Mouse (Mus musculus): ENCODE data around the gene Rapgef4.
A peak's percentile ranks its signal among the peaks of the same experiment; 100 is the strongest.

The Rapgef4 gene

DNA sequence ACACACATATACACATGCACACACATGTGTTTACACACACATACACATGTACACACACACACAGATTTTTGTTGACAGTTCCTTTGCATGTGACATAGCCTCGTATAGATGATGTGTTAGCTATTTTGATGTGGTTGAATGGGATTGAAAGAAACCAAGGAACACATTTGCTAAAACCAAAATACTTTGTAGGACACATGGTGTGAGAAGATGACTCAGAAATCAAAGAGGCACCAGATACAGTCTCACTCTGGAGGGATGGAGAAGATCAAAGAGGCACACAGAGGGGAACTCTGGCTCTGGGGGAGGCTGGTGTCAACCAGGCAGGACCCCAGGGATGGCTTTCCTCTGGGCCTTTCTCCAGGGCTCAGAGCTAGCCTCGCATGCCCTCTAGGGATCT, 4.7 kb downstream of the Rapgef4 start:
- DNase-seq, result no peak

DNA sequence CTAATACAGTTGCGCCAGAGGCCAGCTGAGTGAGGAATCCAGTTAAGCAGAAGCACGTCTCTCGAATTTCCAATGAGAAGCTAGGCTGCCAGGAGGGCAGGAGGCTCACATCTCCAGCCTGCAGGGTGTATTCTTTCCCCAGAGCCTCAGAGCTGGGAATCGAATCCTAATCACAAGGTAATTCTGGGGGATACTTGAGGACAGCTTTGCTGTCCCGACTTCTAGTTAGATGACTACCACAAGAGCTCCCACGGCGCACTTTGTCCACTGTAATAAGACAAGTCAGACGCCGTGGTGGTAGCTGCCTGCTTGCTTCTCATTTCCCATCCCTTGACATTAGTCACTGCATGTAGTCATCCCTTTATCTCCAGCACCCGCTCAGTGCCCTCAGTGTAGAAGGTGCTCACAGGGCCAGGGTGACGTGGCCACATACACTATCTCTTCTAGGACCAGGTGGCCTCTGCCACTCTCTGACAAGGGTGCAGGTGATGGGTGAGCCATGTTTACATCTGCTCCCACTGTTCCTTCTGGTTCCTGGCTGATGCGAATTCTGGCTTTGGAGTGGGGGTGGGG, 5.3 kb downstream of the Rapgef4 start:
- DNase-seq, result no peak

DNA sequence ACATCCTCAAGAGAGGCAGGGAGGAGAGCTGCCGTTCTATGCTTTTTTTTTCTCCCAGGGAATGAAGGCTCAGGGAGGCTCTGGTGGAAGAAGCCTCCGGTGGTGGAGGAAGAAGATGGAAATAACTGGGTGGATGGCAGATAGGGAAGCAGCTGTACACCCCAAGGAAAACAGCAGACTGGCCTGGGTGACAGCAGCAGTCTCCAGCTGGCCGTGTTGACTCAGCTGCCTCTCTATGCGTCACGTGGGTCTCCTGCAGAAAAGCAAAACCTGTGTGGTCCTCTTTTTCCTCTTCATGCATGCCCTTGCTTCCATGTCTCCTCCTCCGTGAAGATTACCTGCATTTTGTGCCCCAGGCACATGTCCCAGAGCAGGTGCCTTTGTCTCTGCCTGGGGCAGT, 7.5 kb downstream of the Rapgef4 start:
- no peak for DNase-seq

DNA sequence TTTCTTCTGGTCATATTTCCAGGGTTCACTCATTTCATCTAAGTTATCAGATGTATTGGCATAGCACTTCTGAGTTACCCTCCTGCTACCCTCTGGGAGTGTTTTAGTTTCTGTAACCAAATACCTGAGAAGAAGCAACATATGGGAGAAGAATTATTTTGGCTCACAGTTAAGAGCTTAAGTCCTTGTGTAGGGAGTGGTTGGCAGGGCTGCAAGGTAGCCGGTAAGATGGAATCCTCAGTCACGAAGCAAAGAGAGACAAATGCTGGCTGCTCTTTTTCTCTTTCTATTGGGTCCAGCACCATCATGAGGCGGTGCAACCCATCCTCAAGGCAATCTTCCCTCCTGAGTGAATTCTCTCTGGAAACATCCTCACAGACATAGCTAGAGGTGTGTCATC, 11.1 kb downstream of the Rapgef4 start:
- no peak for DNase-seq

DNA sequence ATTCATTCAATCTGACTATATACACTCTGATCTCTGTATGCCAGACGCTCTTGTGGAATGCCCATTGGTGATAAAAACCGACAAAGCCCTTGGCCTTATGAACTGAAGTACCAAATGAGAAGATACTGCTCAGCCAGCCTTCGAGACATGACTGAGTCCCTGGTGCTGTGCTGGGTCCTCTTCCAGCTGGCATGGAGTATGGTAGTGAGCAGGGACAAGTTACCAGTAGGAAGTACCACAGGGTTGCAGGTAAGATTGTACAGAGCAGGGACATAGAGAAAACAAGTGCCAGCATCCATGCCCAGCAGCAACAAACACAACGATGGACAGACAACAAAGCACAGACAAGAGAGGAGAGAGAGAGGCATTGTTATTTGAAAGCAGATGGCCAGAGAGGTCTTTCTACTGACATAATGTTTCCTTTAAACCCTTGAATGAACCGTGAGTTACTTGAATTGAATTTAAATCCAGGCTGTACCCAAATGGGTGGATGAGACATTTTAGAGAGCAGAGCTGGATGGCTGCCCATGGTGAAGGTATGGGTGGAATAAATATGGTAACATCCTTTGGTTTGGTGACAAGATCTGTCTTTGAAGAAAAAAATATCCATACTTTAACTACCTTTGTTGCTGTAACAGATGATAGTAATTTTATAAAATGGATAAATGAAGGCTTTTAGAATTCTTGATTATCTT, 12.8 kb downstream of the Rapgef4 start:
- no peak for DNase-seq

DNA sequence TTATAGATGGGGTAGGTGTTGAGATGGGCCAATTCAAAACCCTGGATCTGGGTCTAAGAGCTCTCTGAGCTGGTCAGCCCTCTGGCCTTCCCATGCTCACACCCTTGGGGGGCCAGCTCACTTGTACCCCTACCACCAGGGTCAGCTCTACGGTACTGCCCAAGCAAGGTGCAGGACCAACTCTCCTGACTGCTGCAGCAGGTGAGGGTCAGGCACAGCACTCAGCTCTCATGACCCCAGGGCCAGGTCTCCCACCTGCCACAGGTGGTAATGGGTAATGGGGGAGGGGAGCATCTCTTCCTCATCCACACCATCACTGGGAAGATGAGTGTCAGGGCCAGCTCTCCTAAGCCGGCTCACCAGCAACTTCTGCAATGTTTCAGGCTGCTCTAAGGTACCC, 17.5 kb downstream of the Rapgef4 start:
- no peak for DNase-seq

DNA sequence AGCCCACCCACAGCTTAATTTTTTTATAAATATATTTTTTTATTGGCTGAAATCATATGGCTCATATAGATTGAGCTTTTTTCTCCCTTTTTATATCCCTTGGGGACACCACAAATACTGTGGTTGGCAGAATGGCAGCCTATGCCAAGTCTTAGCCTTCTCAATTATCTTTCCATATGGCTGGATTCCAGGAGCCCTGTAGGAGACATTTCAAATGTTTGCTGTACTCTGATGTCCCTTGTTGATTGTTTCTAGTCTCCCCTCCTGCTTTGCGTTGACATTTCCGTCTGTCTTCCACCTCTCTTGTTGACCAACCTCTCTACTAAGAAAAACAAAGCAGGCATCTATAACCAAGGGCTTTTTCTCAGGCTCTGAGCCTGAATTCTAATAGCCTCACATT, 19.1 kb downstream of the Rapgef4 start:
- no peak for DNase-seq

DNA sequence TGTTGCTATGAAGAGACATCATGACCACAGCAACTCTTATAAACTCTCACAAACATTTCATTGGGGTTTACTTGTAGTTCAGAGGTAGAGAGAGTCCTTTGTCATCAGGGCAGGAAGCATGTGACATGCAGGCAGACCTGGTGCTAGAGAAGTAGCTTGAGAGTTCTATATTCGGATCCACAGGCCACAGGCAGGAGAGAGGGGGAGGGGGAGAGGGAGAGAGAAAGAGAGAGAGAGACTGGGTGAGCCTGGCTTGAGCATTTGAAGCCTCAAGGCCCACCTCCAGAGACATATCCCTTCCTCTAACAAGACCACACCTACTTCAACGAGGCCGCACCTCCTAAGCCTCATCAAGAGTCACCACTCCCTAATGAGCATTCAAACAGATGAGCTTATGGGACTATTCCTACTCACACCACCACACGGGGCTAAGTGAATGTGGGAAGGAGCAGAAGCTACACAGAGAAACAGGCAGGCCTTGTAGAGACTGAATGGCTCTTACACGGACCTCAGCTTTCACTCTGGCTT, 21.9 kb downstream of the Rapgef4 start:
- DNase-seq, result no peak

DNA sequence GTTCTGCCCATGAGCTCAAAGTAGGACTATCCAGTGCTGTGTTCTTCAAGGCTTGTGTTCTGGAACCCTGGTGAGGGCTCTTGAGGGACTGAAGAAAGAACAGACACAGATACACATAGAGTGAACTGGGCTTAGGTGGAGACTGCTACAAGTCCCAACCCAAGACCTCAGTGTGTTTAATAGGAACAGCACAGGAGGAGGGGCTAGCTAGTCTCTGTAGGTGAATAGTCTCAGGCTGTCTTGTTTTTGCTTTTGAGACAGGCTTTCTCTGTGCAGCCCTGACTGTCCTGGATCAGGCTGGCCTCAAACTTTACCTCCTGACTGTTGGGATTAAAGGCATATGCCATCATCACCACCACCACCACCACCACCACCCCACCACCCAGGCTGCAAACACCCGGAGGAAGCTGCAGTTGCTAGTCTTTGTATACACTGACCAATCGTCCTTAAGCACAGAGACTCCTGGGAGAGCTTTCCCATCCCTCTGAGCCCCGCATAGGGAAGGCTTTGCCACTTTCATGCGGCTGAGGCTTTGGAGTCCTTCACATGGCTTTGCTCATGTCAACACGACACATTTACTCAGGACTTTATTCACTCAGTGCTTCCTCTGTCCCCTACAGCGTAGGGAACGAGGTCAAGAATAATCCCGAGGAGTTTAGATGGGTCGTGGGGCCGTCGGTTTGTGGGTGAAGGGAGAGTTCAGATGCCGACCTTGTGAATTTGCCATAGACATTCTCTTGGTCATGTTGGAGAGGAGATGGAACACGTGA, 22.9 kb downstream of the Rapgef4 start:
- no peak for DNase-seq

DNA sequence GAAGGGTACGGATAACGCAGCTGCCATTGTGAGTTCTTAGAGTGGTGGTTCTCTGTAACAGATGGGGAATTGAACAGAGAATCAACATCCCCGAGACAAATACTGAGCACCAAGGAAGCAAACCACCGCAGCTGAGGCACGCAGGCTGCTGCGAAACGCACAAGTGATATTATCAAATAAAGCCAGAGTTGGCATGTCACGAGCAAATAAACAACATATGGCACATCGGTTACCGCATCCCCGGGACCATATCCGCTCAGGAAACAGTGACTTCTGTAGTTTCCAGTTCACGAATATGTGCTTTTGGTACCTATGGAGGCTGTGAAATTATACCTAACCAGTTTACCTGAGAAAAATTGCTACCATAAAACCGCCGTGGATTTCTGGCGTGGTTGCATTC, 24.0 kb downstream of the Rapgef4 start:
- no peak for DNase-seq

DNA sequence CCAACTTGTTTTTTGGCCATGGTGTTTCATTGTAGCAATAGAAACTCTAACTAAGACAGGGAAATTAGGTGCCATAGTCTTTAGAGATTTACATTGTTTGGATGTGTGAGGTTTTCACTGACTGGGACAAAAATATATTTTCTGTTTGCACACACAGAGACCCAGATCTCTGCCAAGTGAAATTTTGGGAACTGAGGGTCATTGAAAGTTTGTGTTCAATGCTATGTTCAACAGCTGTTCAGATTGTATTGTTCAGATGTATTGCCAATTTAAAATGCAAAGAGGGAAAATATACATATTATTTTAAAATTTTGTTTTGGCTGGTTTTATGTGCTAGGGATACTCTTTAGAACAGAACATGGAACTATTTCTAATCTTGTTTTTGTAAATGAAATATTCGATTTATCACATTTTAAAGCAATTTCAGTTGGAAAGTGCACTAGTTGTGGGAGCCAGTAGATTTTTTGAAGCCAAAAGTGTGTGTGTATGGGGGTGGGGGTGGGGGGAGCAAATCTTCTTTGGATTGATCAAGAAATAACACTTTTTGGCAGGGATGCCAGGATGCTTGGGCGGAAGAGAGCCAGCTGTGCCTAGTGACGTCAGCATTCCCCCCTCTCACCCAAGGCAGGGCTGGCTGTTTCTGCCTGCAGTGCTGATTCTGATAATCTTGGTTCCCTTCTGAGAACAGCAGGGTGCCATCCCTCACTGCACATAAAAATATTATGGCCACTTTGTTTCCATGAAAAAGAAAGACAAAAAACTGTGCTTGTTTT, 28.6 kb downstream of the Rapgef4 start:
- no peak for DNase-seq

DNA sequence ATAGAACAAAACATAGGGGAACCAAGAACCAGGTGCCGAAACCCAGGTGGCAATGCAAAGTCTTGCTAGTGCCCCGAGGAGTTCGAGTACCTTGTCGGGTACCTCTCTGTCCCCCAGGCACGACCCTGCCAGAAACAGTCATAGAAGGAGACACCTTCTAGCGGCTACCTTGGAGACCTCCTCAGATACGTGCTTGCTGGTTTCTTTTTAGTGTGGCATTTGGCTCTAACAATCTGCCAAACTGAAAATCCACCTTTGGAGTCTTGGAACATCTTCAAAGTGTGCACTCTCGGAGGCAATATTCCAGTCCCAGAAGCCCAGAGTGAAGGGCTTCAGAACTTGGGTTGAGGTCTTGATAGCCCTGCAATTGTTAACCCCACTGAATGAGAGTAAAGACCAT, 34.3 kb downstream of the Rapgef4 start:
- no peak for DNase-seq

DNA sequence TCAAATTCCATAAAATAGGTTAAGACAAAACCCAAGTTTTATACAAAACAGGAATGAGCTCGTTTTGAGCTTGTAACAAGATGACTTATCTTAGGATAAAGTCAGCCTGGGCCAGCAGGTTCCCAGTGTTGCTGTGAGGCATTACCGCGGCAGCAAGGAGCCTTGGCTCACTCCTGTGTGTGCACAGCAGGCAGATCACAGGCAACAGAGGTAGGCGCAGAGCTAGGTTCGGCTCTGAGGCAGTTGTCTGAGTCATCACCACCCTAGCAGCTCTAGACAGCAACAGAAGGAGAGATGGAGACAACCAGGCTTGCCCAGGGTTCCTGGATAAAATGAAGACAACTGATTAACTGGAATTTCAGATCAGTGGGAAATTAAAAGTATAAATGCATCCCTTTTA, 35.0 kb downstream of the Rapgef4 start:
- peak; percentile 68 for DNase-seq

DNA sequence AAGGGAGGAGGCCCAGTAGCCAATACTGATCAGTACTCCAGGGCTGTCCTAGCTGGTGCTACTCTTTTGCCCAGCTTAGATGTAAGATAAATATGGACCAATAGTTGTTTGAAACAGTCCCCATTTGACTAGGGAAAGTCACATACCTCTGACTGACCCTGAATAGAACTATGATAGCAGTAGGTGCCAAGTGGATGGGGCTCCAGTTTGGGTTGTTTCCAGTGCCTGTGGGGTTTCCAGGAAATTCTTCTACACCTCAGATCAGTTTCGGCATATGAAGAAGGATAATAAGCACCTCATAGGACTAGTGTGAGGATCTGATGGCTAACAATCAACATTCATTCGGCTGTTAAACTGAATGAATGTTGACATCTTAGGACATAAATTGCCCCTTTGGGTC, 36.1 kb downstream of the Rapgef4 start:
- DNase-seq, result no peak

DNA sequence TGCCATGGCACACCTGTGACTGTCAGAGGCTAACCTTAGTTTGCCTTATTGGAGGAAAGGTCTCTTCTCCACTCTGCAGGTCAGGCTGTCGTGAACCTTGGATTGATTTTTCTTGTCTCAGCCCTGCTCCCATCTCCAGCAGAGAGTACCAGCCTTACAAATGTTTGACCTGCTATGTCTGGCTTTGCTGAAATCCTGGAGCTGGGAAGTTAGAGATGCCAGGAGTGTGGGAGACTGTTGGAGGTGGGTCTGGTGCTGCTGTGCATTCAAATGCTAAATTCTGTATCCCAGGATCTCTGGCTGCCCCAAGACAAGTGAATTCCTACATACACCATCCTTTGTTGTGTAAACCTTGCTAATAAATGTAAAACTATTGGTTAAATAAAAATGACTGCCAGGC, 37.7 kb downstream of the Rapgef4 start:
- no peak for DNase-seq

DNA sequence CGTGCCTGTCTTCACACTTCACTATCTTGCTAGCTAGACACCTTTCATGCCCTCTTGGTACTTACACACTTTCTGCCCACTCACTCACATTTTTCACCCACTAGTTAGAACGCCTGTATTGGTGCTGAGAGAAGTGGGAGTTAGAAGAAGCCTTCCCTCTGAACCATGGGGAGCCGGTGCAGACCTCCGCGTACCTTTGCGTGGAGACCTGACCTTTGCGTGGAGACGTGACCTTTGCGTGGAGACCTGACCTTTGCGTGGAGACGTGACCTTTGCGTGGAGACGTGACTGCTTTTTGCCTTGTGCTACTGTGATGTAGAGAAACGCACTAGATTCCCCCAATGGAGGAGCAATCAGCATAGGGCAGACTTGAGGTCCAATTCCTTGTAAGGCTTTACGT, 39.7 kb downstream of the Rapgef4 start:
- DNase-seq, result no peak

DNA sequence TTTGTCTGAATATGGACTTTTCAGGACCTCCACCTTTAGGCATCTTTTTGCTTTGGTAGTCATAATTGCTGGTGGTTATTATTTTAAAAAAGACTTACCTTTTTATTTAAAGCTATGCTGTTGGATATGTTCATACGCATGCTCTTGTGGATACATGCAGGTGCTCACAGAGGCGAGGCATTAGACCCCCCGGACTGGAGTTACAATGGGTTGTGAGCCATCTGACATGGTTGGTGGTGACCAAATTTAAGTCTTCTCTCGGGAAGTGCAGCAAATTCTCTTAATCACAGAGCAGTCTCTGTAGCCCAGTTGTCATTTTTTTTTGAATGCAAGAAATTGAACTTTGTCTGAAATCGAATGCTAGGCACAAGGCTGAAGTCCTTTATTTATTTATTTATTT, 40.4 kb downstream of the Rapgef4 start:
- no peak for DNase-seq

DNA sequence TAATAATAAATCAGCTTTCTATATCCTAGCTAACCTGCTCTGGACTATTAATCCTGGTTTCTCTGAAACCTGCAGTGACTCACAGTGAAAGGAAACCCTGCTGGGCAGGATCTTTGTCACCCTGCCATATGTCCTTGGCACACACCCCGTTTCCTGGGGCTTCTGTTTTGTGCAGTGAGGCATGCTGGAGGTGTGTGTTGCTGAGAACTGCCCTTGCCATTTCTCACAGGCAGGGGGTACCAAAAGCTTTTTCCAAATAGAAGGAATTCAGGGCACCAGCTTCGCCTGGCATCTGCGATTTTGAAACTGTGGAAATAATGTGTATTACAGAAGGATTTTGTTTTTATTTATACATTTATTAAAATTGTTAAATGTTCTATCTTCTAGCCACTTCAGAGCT, 40.8 kb downstream of the Rapgef4 start:
- peak; percentile 100 for DNase-seq

DNA sequence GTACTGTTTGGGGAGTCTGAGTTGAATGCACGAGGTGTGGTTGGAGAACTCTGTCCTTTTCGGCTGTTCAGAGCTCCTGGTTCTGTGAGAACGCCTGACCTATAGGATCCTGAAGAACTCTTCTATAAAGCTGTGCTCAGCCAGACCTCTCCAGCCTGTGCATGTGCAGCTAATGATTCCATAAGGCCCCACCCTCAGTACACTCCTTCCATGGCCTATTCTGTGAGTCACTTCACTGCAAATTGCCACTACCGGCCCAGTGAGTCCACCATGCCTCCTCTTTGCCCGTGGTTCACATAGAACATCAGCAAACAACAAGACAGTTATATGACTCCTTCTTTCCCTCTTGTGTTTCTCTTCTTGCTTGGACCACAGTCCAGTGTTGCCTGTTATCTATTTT, 42.8 kb downstream of the Rapgef4 start:
- no peak for DNase-seq

DNA sequence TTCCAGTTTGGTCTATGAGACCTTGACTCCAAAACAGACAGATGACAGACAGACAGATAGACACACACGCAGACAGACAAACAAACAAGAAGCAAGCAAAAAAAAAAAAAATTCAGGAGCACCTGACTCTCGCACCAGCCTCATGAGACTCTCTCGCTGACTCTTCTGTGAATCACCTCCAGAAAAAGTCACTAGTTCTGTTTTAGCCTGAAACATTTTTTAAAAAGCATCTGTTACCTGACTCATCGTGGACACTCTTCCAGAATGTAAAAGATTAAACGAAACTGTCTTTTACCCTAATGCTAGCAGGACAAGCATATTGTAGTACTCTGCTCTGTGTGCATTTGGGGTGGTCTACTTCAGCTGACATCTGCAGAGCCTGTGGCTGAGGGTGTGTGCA, 44.6 kb downstream of the Rapgef4 start:
- DNase-seq, result no peak

DNA sequence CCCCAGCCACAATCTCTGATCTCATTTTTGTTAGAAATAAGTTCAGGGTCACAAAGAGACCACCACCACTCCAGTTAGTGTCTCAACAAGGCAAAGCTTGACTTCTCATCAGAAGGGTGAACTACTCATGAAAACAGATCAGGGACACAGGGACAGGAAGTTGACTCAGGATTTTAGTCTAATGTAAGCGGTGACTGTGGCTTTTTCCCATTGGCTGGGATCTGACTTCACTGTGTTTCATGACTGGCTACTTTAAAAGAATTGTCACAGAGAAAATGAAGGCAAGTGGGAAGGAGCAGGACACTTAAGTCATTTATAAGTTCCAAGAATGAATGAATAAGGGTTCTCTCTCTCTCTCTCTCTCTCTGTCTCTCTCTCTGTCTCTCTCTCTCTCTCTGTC, 45.5 kb downstream of the Rapgef4 start:
- no peak for DNase-seq

DNA sequence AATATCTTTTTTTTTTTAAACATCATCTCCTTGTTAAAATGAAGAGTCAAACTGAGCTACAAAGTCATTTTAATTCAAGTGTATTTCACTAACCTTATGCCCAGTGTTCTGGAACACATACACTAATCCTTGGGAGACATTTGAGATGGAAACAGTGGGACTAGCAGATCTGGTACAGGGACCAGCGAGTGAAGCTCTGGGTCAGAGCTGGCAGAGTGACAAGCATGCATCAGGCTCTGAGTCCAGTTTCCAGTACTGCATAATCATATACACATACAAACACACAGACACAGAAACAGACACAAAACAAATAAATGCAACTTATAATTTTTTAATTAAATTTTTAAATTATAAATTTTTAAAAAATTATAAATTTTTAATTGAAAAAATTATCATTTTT, 48.0 kb downstream of the Rapgef4 start:
- no peak for DNase-seq

DNA sequence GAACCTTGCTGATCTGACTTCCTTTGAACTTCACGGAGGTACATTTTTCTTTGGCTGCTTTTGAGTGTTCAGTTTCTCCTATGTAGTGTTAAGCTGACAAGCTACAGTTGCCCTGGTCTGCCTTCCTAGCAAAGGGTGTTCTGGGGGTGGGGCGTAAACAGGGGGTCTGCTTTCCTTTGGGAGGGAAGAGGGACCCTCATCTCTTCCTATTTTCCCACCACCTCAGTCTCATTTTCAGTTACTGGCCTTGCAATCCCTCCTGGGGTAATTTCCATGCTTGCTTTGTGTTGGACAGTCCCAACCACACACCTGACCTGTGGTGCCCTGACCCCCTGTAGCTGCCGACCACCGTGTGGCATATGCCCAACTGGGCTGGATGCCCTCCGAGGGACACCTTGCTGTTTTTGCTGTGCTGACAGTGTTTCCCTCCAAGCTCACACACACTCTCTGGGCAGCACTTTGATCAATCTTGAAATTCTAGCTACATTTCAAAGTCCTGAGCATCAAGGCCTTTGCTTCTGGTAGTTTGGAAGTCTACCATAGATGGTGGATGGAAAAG, 48.6 kb downstream of the Rapgef4 start:
- DNase-seq, result no peak
